Comparison of ENCODE assay signal across 30 mouse cellular contexts in genomic region chr11:29308024-29308598, GRCm38 (mm10).
DNase-seq lines count a peak whose midpoint lies in the region; ATAC-seq lines count a peak whose summit lies in the region.
"Had no signal": no experiment of that assay in that cellular context is flagged by ENCODE, and none has a peak within 500 bp of the region (broad histone marks: within the 10 kb centered on the region; RNA-seq: fewer than 3 reads in every experiment).

No protein-coding gene starts in this region.

- H3K27ac ChIP-seq in midbrain, embryonic 11.5 days (ENCODE audit: low read depth, low read length) = no peak overlapping the region
- no peak overlapping the region for H3K27ac ChIP-seq in midbrain, embryonic 16.5 days (ENCODE audit: low read length)
- H3K27ac ChIP-seq: embryonic facial prominence, embryonic 10.5 days; embryonic facial prominence, embryonic 13.5 days; forebrain, embryonic 12.5 days; forebrain, embryonic 15.5 days; heart, adult 2 months; heart, embryonic 10.5 days; heart, embryonic 13.5 days; hindbrain, embryonic 14.5 days; hindbrain, postnatal 0 days had no signal

- no peak overlapping the region for H3K9ac ChIP-seq in midbrain, embryonic 11.5 days (ENCODE audit: low read length)
- no peak overlapping the region for H3K9ac ChIP-seq in midbrain, embryonic 16.5 days (ENCODE audit: low read depth, low read length)
- H3K9ac ChIP-seq: embryonic facial prominence, embryonic 13.5 days; forebrain, embryonic 12.5 days; forebrain, embryonic 15.5 days; heart, embryonic 13.5 days; hindbrain, embryonic 14.5 days had no signal

- no peaks in the 10 kb centered on the region for H3K9me3 ChIP-seq in midbrain, embryonic 11.5 days (ENCODE audit: control insufficient read depth, low read length)
- H3K9me3 ChIP-seq in midbrain, embryonic 16.5 days (replicated peaks; ENCODE audit: control insufficient read depth, low read length, poor library complexity, severe bottlenecking) = no peaks in the 10 kb centered on the region
- H3K9me3 ChIP-seq: embryonic facial prominence, embryonic 10.5 days; embryonic facial prominence, embryonic 13.5 days; forebrain, embryonic 12.5 days; forebrain, embryonic 15.5 days; G1E; heart, embryonic 10.5 days had no signal

- no peaks in the 10 kb centered on the region for H3K27me3 ChIP-seq in midbrain, embryonic 11.5 days (ENCODE audit: control insufficient read depth, insufficient read depth, low read length)
- H3K27me3 ChIP-seq in midbrain, embryonic 16.5 days (ENCODE audit: control insufficient read depth, insufficient read depth, low read depth, low read length) = no peaks in the 10 kb centered on the region
- H3K27me3 ChIP-seq: CH12.LX; embryonic facial prominence, embryonic 13.5 days; forebrain, embryonic 12.5 days; forebrain, embryonic 15.5 days; heart, embryonic 13.5 days had no signal

- no peak overlapping the region for H3K4me2 ChIP-seq in midbrain, embryonic 11.5 days
- no peak overlapping the region for H3K4me2 ChIP-seq in midbrain, embryonic 16.5 days (ENCODE audit: low read length)
- H3K4me2 ChIP-seq: embryonic facial prominence, embryonic 13.5 days; forebrain, embryonic 12.5 days; forebrain, embryonic 15.5 days; heart, embryonic 13.5 days; hindbrain, embryonic 14.5 days had no signal

- ATAC-seq in midbrain, embryonic 11.5 days (ENCODE audit: low FRiP score) = no peak
- ATAC-seq in midbrain, embryonic 16.5 days = no peak
- ATAC-seq in megakaryocyte, adult 5-6 weeks (ENCODE audit: poor library complexity, severe bottlenecking) = peak; percentile 64
- 0 out of 2 replicates have a peak, but pooled peaks have one; percentile 52 for ATAC-seq in monocyte, adult 5-6 weeks (replicated peaks; ENCODE audit: insufficient number of reproducible peaks, low FRiP score, low TSS enrichment, poor library complexity, severe bottlenecking)
- ATAC-seq: forebrain, embryonic 15.5 days; hindbrain, postnatal 0 days; Patski had no signal

- H3K36me3 ChIP-seq in midbrain, embryonic 11.5 days (ENCODE audit: control insufficient read depth, insufficient read depth, low read length) = no peaks in the 10 kb centered on the region
- H3K36me3 ChIP-seq in midbrain, embryonic 16.5 days (ENCODE audit: control insufficient read depth, insufficient read depth, low read length) = no peaks in the 10 kb centered on the region
- H3K36me3 ChIP-seq: embryonic facial prominence, embryonic 10.5 days; embryonic facial prominence, embryonic 13.5 days; forebrain, embryonic 12.5 days; forebrain, embryonic 15.5 days; G1E; heart, embryonic 10.5 days; heart, embryonic 13.5 days had no signal

- no peaks in the 10 kb centered on the region for H3K4me1 ChIP-seq in midbrain, embryonic 11.5 days (ENCODE audit: control insufficient read depth, insufficient read depth, low read length)
- no peaks in the 10 kb centered on the region for H3K4me1 ChIP-seq in midbrain, embryonic 16.5 days (ENCODE audit: control insufficient read depth, insufficient read depth, low read length)
- H3K4me1 ChIP-seq: embryonic facial prominence, embryonic 10.5 days; embryonic facial prominence, embryonic 13.5 days; forebrain, embryonic 12.5 days; forebrain, embryonic 15.5 days; heart, embryonic 10.5 days; heart, embryonic 13.5 days had no signal

- 83% methylated on average over 4 of the region's 4 CpGs for WGBS in midbrain, embryonic 11.5 days
- 85% methylated on average over 4 of the region's 4 CpGs for whole genome bisulfite sequencing in midbrain, embryonic 16.5 days

- DNase-seq in lung, adult 18-20 months = peak; percentile 9 to 18
- DNase-seq in lung, postnatal 14 days = no peak
- DNase-seq in midbrain, embryonic 11.5 days (ENCODE audit: low spot score, missing footprints) = peak; percentile 28
- DNase-seq in gastrocnemius, adult 8-10 months (ENCODE audit: low spot score in 2 of 2) = no peak
- DNase-seq in thymus, postnatal 14 days = no peak
- DNase-seq: adrenal gland, postnatal 10 days; adrenal gland, postnatal 36 days; B cell, adult 2 months; cerebellum, adult 11 months; cerebellum, adult 9-11 months; embryo, embryonic 11 days; gastrocnemius, postnatal 14 days; heart, postnatal 14 days; heart, postnatal 4 days had no signal

- no peak overlapping the region for H3K4me3 ChIP-seq in midbrain, embryonic 11.5 days (ENCODE audit: low read depth, low read length)
- no peak overlapping the region for H3K4me3 ChIP-seq in midbrain, embryonic 16.5 days (ENCODE audit: low read depth, low read length)
- H3K4me3 ChIP-seq: embryonic facial prominence, embryonic 10.5 days; embryonic facial prominence, embryonic 13.5 days; erythroblast, embryonic 14.5 days; forebrain, embryonic 12.5 days; forebrain, embryonic 15.5 days; heart, adult 2 months; heart, embryonic 10.5 days; heart, embryonic 13.5 days had no signal

Comparison
In these comparisons a context has a peak if more than half of its experiments do, and no peak if none do; other contexts are left out.
1. DNase-seq: peak in lung, adult 18-20 months (2 of 2) and midbrain, embryonic 11.5 days (single experiment); none in lung, postnatal 14 days (single experiment), gastrocnemius, adult 8-10 months (0 of 2) and thymus, postnatal 14 days (single experiment).
2. ATAC-seq: peak in megakaryocyte, adult 5-6 weeks (single experiment) and monocyte, adult 5-6 weeks (single experiment); none in midbrain, embryonic 11.5 days (single experiment) and midbrain, embryonic 16.5 days (single experiment).